In the genomic region with DNA sequence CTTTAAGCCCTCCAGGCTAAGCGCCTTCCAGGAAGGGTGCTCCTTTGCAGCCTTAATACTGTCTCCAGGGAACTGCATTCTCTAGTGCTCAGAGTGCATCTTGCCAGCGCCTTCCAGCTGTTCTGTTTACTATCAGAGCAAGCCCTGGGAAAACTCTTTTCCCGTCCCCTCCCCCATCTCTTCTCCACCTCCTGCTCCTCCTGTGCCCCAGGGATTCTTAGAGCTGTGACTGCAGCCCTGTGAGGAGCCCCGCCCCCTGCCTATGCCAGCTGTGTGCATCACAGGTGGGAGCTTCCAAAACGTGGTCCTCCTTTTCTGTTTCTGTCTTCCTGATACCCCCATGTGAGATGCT, we compare ENCODE assay signal across 22 mouse cellular contexts.
A peak's percentile ranks its signal among the peaks of the same experiment; 100 is the strongest.
DNase-seq lines count a peak whose midpoint lies in the region; ATAC-seq and TF ChIP-seq lines count a peak whose summit lies in the region.
"Had no signal": no experiment of that assay in that cellular context is flagged by ENCODE, and none has a peak within 500 bp of the region (broad histone marks: within the 10 kb centered on the region; RNA-seq: fewer than 3 reads in every experiment).

No protein-coding gene starts in this region.

- H3K4me2 ChIP-seq in forebrain, embryonic 14.5 days (ENCODE audit: low read length), result no peak overlapping the region
- no peak overlapping the region for H3K4me2 ChIP-seq in forebrain, embryonic 13.5 days
- no peak overlapping the region for H3K4me2 ChIP-seq in neural tube, embryonic 14.5 days (ENCODE audit: low read depth, low read length)
- H3K4me2 ChIP-seq in neural tube, embryonic 15.5 days, result no peak overlapping the region
- no peak overlapping the region for H3K4me2 ChIP-seq in embryonic facial prominence, embryonic 14.5 days (ENCODE audit: low read depth, low read length)
- H3K4me2 ChIP-seq in midbrain, postnatal 0 days (ENCODE audit: low read depth, low read length, poor library complexity, severe bottlenecking), result no peak overlapping the region
- H3K4me2 ChIP-seq: heart, embryonic 15.5 days had no signal

- ATAC-seq in forebrain, embryonic 14.5 days, result peak; percentile 33; the same call in 1 of the 2 replicates
- no peak for ATAC-seq in forebrain, embryonic 13.5 days
- ATAC-seq in neural tube, embryonic 14.5 days (ENCODE audit: low read depth), result peak; percentile 35; the same call in 1 of the 2 replicates
- ATAC-seq in neural tube, embryonic 15.5 days (ENCODE audit: low FRiP score), result no peak
- ATAC-seq in embryonic facial prominence, embryonic 14.5 days (ENCODE audit: low read depth), result peak; percentile 60
- 0 out of 2 replicates have a peak, but pooled peaks have one; percentile 10 for ATAC-seq in midbrain, postnatal 0 days (ENCODE audit: low FRiP score)
- ATAC-seq: liver, postnatal 0 days had no signal

- peak; percentile 45 for DNase-seq in forebrain, embryonic 14.5 days (ENCODE audit: low spot score)
- peak; percentile 58 for DNase-seq in embryonic facial prominence, embryonic 14.5 days (ENCODE audit: low spot score)
- no peak for DNase-seq in midbrain, postnatal 0 days (ENCODE audit: low spot score)
- DNase-seq in thymus, postnatal 14 days, result no peak
- no peak for DNase-seq in left cerebral cortex, adult 11 months (ENCODE audit: low spot score)
- DNase-seq: adrenal gland, adult 8-10 months; cerebellum, adult 9-11 months; gastrocnemius, postnatal 10 days; heart, adult 18-20 months; heart, postnatal 4 days; kidney, adult 8-10 months; kidney, postnatal 14 days; layer of hippocampus, postnatal 36 days; liver, postnatal 0 days; lung, postnatal 14 days; right cerebral cortex, postnatal 4 days had no signal

- H3K9ac ChIP-seq in forebrain, embryonic 14.5 days (ENCODE audit: low read length), result no peak overlapping the region
- no peak overlapping the region for H3K9ac ChIP-seq in forebrain, embryonic 13.5 days
- H3K9ac ChIP-seq in neural tube, embryonic 14.5 days (replicated peaks; ENCODE audit: low read depth, low read length), result no peak overlapping the region
- H3K9ac ChIP-seq in neural tube, embryonic 15.5 days (replicated peaks), result no peak overlapping the region
- H3K9ac ChIP-seq in embryonic facial prominence, embryonic 14.5 days (ENCODE audit: low read depth, low read length), result no peak overlapping the region
- H3K9ac ChIP-seq in midbrain, postnatal 0 days (replicated peaks; ENCODE audit: low read length, poor library complexity, severe bottlenecking), result no peak overlapping the region
- H3K9ac ChIP-seq: heart, embryonic 15.5 days; liver, postnatal 0 days had no signal

- no peaks in the 10 kb centered on the region for H3K9me3 ChIP-seq in forebrain, embryonic 14.5 days (replicated peaks; ENCODE audit: control insufficient read depth, low read length)
- H3K9me3 ChIP-seq in forebrain, embryonic 13.5 days (replicated peaks), result no peaks in the 10 kb centered on the region
- no peaks in the 10 kb centered on the region for H3K9me3 ChIP-seq in neural tube, embryonic 14.5 days (ENCODE audit: control insufficient read depth, low read length)
- H3K9me3 ChIP-seq in neural tube, embryonic 15.5 days (replicated peaks), result no peaks in the 10 kb centered on the region
- no peaks in the 10 kb centered on the region for H3K9me3 ChIP-seq in embryonic facial prominence, embryonic 14.5 days (ENCODE audit: control insufficient read depth, low read length)
- H3K9me3 ChIP-seq in midbrain, postnatal 0 days (ENCODE audit: low read length), result no peaks in the 10 kb centered on the region
- H3K9me3 ChIP-seq: heart, embryonic 15.5 days; megakaryocyte, embryonic 14.5 days had no signal

- no peaks in the 10 kb centered on the region for H3K36me3 ChIP-seq in forebrain, embryonic 14.5 days (ENCODE audit: control insufficient read depth, insufficient read depth, low read length)
- no peaks in the 10 kb centered on the region for H3K36me3 ChIP-seq in forebrain, embryonic 13.5 days (ENCODE audit: poor library complexity, severe bottlenecking)
- H3K36me3 ChIP-seq in neural tube, embryonic 14.5 days (ENCODE audit: control insufficient read depth, insufficient read depth, low read length), result no peaks in the 10 kb centered on the region
- H3K36me3 ChIP-seq in neural tube, embryonic 15.5 days, result no peaks in the 10 kb centered on the region
- H3K36me3 ChIP-seq in embryonic facial prominence, embryonic 14.5 days (ENCODE audit: control insufficient read depth, insufficient read depth, low read length), result no peaks in the 10 kb centered on the region
- no peaks in the 10 kb centered on the region for H3K36me3 ChIP-seq in midbrain, postnatal 0 days (ENCODE audit: insufficient read depth, low read length)
- H3K36me3 ChIP-seq: heart, embryonic 15.5 days had no signal

- peaks cover 26% of the 10 kb centered on the region for H3K4me1 ChIP-seq in forebrain, embryonic 14.5 days (ENCODE audit: control insufficient read depth, insufficient read depth, low read length)
- H3K4me1 ChIP-seq in forebrain, embryonic 13.5 days, result peaks cover 39% of the 10 kb centered on the region
- H3K4me1 ChIP-seq in neural tube, embryonic 14.5 days (ENCODE audit: control insufficient read depth, insufficient read depth, low read length), result peaks cover 17% of the 10 kb centered on the region
- peaks cover 30% of the 10 kb centered on the region for H3K4me1 ChIP-seq in neural tube, embryonic 15.5 days
- H3K4me1 ChIP-seq in embryonic facial prominence, embryonic 14.5 days (ENCODE audit: control insufficient read depth, insufficient read depth, low read length), result peaks cover 6% of the 10 kb centered on the region; the same call in 1 of the 2 replicates
- peaks cover 13% of the 10 kb centered on the region for H3K4me1 ChIP-seq in midbrain, postnatal 0 days (ENCODE audit: insufficient read depth, low read length)
- H3K4me1 ChIP-seq: heart, embryonic 15.5 days; megakaryocyte, embryonic 14.5 days had no signal

- H3K4me3 ChIP-seq in forebrain, embryonic 14.5 days (ENCODE audit: low read depth, low read length), result no peak overlapping the region
- no peak overlapping the region for H3K4me3 ChIP-seq in forebrain, embryonic 13.5 days
- H3K4me3 ChIP-seq in neural tube, embryonic 14.5 days (ENCODE audit: low read depth, low read length), result no peak overlapping the region
- H3K4me3 ChIP-seq in neural tube, embryonic 15.5 days (replicated peaks), result no peak overlapping the region
- H3K4me3 ChIP-seq in embryonic facial prominence, embryonic 14.5 days (ENCODE audit: low read depth, low read length), result no peak overlapping the region
- no peak overlapping the region for H3K4me3 ChIP-seq in midbrain, postnatal 0 days (ENCODE audit: low read depth, low read length)
- H3K4me3 ChIP-seq: heart, embryonic 15.5 days; layer of hippocampus, adult 2 months; megakaryocyte, embryonic 14.5 days had no signal

- TF ChIP-seq CTCF in midbrain, postnatal 0 days (IDR thresholded peaks at IDR 0.05), result no peak; the same call in 1 of the 2 replicates

- WGBS in forebrain, embryonic 14.5 days, result 5% methylated on average over 5 of the region's 5 CpGs
- whole genome bisulfite sequencing in forebrain, embryonic 13.5 days, result 6% methylated on average over 5 of the region's 5 CpGs
- whole genome bisulfite sequencing in neural tube, embryonic 14.5 days, result 7% methylated on average over 5 of the region's 5 CpGs
- WGBS in neural tube, embryonic 15.5 days, result 10% methylated on average over 5 of the region's 5 CpGs
- 4% methylated on average over 5 of the region's 5 CpGs for WGBS in embryonic facial prominence, embryonic 14.5 days
- WGBS in midbrain, postnatal 0 days, result 7% methylated on average over 5 of the region's 5 CpGs

- H3K27me3 ChIP-seq in forebrain, embryonic 14.5 days (replicated peaks; ENCODE audit: control insufficient read depth, insufficient read depth, low read length), result peaks cover 2% of the 10 kb centered on the region; the same call in 1 of the 2 replicates
- peaks cover 20% of the 10 kb centered on the region for H3K27me3 ChIP-seq in forebrain, embryonic 13.5 days
- no peaks in the 10 kb centered on the region; the same call in 1 of the 2 replicates for H3K27me3 ChIP-seq in neural tube, embryonic 14.5 days (ENCODE audit: control insufficient read depth, insufficient read depth, low read length)
- peaks cover 8% of the 10 kb centered on the region; the same call in 1 of the 2 replicates for H3K27me3 ChIP-seq in neural tube, embryonic 15.5 days (replicated peaks)
- peaks cover 13% of the 10 kb centered on the region for H3K27me3 ChIP-seq in embryonic facial prominence, embryonic 14.5 days (replicated peaks; ENCODE audit: control insufficient read depth, insufficient read depth, low read length)
- H3K27me3 ChIP-seq in midbrain, postnatal 0 days (ENCODE audit: insufficient read depth, low read length), result no peaks in the 10 kb centered on the region

- H3K27ac ChIP-seq in forebrain, embryonic 14.5 days (ENCODE audit: low read depth, low read length), result no peak overlapping the region
- no peak overlapping the region; the same call in 1 of the 2 replicates for H3K27ac ChIP-seq in forebrain, embryonic 13.5 days
- no peak overlapping the region for H3K27ac ChIP-seq in neural tube, embryonic 14.5 days (ENCODE audit: low read depth, low read length)
- H3K27ac ChIP-seq in neural tube, embryonic 15.5 days (replicated peaks), result no peak overlapping the region
- H3K27ac ChIP-seq in embryonic facial prominence, embryonic 14.5 days (replicated peaks; ENCODE audit: low read depth, low read length), result no peak overlapping the region
- no peak overlapping the region for H3K27ac ChIP-seq in midbrain, postnatal 0 days (ENCODE audit: low read depth, low read length)
- H3K27ac ChIP-seq: heart, embryonic 15.5 days; layer of hippocampus, adult 2 months had no signal

Comparison
In these comparisons a context has a peak if more than half of its experiments do, and no peak if none do; other contexts are left out.
1. ATAC-seq: peak in forebrain, embryonic 14.5 days (single experiment), neural tube, embryonic 14.5 days (single experiment), embryonic facial prominence, embryonic 14.5 days (single experiment) and midbrain, postnatal 0 days (single experiment); none in forebrain, embryonic 13.5 days (single experiment) and neural tube, embryonic 15.5 days (single experiment).
2. DNase-seq: peak in forebrain, embryonic 14.5 days (single experiment) and embryonic facial prominence, embryonic 14.5 days (single experiment); none in midbrain, postnatal 0 days (single experiment), thymus, postnatal 14 days (single experiment) and left cerebral cortex, adult 11 months (single experiment).